Mouse (Mus musculus): ENCODE measurements around the gene Cd96.
A peak's percentile ranks its signal among the peaks of the same experiment; 100 is the strongest.

- TF ChIP-seq EP300 (IDR thresholded peaks at IDR 0.05), result peak; percentile 81
- TF ChIP-seq CTCF (IDR thresholded peaks at IDR 0.05), result no peak
Observed at GRCm38 (mm10) chr16:46094478-46094877, 25.6 kb downstream of the Cd96 start.

Measured in lung, postnatal 0 days (tissue).